Mouse (Mus musculus): ENCODE data around the gene Serpina3a.

DNA sequence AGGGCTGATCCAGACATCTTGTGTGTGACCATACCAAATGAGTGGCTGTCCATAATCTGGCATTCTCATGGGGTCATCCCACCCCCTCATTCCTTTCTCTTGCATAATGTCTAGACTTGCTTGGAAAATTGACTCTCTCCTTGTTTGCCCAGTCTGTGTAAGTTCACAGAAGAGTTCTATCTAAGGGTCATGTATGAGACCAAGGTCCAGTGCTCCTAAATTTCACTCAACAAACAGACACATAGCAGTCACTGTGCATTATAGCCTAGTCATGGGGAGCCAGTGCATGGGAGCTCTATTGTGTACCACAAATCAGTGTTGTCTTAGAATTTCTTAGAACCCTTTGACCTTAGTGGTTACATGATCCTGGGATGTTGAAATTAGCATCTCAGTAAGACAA is 5.6 kb upstream of the Serpina3a start:
- peak; percentile 26; the same call in 1 of the 2 replicates for TF ChIP-seq EP300 (IDR thresholded peaks at IDR 0.05; ENCODE audit: low read depth)
- no peak for TF ChIP-seq CTCF (IDR thresholded peaks at IDR 0.05; ENCODE audit: low read depth)
